Mouse (Mus musculus): ENCODE measurements at regions not wholly inside any gene's neighbourhood (a gene's known extent, or its start where the extent isn't known, plus 50 kb on each side); places are given as distances from the start of the nearest gene placed in this dataset.

- no peak for TF ChIP-seq CTCF (IDR thresholded peaks at IDR 0.05; ENCODE audit: low read depth)
- no peak for TF ChIP-seq EP300 (IDR thresholded peaks at IDR 0.05; ENCODE audit: low read depth)
These were observed 105.3 kb upstream of the Kitl start for GRCm38 (mm10) chr10:99910011-99910723.

All from liver, embryonic 14.5 days (tissue).